Mouse (Mus musculus): Measurements from ENCODE around the gene Hectd1.
A peak's percentile ranks its signal among the peaks of the same experiment; 100 is the strongest.

The Hectd1 gene

DNA sequence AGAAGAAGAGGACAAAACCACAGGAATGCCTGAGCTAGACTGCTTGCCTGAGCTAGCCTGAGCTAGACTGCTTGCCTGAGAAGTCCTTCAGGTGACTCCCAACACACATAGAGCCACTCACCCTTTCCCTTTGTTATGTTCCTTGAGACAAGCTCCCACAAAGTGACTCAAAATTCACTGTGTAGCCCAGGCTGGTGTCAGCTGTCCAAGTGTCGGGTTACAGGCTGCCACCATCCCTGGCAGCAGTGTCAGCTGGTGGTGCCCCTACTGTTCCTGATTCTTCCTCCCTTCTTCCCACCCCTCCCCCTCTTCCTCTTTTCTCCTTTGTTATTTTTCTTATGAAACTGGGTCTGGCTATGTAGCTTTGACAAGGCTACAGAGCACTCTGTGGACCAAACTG lies 125.5 kb downstream of the Hectd1 start:
- DNase-seq (ENCODE audit: low spot score) = peak; percentile 34

DNA sequence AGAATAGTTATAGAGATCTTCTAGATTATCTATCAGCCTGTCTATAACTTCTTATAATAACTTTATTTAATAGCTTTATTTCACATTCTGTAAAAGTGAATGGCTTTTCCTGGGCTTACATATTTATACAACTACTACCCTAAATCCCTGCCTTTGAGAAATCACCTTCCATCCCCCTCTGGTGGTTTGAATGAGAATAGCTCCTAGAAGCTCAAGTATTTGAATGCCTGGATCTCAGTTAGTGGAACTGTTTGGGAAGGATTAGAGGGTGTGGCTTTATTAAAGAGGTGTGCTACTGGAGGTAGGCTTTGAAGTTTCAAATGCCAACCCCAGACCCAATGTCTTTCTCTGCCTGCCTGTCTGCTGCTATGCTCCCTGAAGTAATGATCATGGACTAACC lies 127.6 kb downstream of the Hectd1 start:
- no peak for DNase-seq (ENCODE audit: low spot score)

GRCm38 (mm10) chr12:51699623-51700393 lies 129.5 kb downstream of the Hectd1 start:
- no peak for DNase-seq (ENCODE audit: low spot score)

GRCm38 (mm10) chr12:51696157-51696556 lies 133.2 kb downstream of the Hectd1 start:
- DNase-seq (ENCODE audit: low spot score) = no peak

DNA sequence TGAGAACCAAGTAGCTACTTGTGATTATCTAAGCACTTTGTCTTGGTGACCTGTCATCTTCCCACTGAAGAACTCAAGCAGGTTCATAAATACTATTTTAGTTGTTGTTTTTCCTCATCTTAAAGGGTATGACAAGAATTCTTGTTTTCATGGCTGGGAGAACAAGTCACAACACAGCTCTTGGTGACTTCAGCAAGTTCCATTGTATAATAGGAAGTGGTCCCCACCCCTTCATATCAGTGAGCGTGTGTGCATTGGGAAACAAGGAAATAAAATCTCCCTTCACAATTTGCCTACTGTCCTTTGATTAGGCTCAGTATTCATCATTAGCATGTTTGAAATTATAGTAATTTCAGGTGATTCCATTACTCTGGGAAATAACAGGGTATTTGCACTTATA lies 134.4 kb downstream of the Hectd1 start:
- DNase-seq (ENCODE audit: low spot score) = no peak

- no peak for DNase-seq (ENCODE audit: low spot score)
These were observed 135.2 kb downstream of the Hectd1 start for GRCm38 (mm10) chr12:51694096-51694495.
